Mouse (Mus musculus) pancreas, adult 10 weeks (tissue): ENCODE measurements around the gene Tead4. TPM values are rescaled to one million over a fixed set of nuclear protein-coding genes. Genes with fewer than 3 reads are reported as not detected.

Source experiments
- polyA plus RNA-seq: library from polyadenylated mRNA; stranded (reverse); fragments of 350-450 nt; fragmentation: Illumina TruSeq; extraction: RNeasy Lipid Tissue Mini Kit (QIAGEN cat#74804); gene quantifications from one replicate; pipeline ENCODE4 v1.2.3, GENCODE M21; 2015; ENCODE audit warnings: low read depth, low replicate concordance; ENCODE audit not compliant: insufficient read depth

Gene Tead4
- polyA plus RNA-seq, result 2.6 TPM

GRCm38 (mm10) chr6:128300134-128301001 is at the start of gene Tead4:
TSS of gene Tead4 (minus strand) at chr6:128300823.

Other genes starting within 250 kb of the Tead4 start
- gene Tspan9, start 157.2 kb downstream of the Tead4 start, polyA plus RNA-seq, result 14.3 TPM
- 3.4 TPM for gene Tulp3, start 55.0 kb upstream of the Tead4 start, polyA plus RNA-seq
- gene Rhno1, start 62.1 kb upstream of the Tead4 start, polyA plus RNA-seq, result 9.0 TPM
- gene Foxm1, start 62.1 kb upstream of the Tead4 start, polyA plus RNA-seq, result 0.33 TPM
- not detected for gene Tex52, start 74.6 kb upstream of the Tead4 start, polyA plus RNA-seq
- gene Gm44596, start 74.7 kb upstream of the Tead4 start, polyA plus RNA-seq, result not detected
- 2.7 TPM for gene Nrip2, start 98.5 kb upstream of the Tead4 start, polyA plus RNA-seq
- gene Itfg2, start 124.1 kb upstream of the Tead4 start, polyA plus RNA-seq, result 9.5 TPM
- 35.0 TPM for gene Fkbp4, start 137.9 kb upstream of the Tead4 start, polyA plus RNA-seq
- not detected for gene Pzp, start 225.9 kb upstream of the Tead4 start, polyA plus RNA-seq